Mouse (Mus musculus): ENCODE measurements around the gene Capns2. TPM values are rescaled to one million over a fixed set of nuclear protein-coding genes. Genes with fewer than 3 reads are reported as not detected.

Gene Capns2
- not detected for total RNA-seq (2023)

GRCm38 (mm10) chr8:92901107-92901506 lies at the start of gene Capns2:
TSS of gene Capns2 (plus strand) at chr8:92901407.

DNA sequence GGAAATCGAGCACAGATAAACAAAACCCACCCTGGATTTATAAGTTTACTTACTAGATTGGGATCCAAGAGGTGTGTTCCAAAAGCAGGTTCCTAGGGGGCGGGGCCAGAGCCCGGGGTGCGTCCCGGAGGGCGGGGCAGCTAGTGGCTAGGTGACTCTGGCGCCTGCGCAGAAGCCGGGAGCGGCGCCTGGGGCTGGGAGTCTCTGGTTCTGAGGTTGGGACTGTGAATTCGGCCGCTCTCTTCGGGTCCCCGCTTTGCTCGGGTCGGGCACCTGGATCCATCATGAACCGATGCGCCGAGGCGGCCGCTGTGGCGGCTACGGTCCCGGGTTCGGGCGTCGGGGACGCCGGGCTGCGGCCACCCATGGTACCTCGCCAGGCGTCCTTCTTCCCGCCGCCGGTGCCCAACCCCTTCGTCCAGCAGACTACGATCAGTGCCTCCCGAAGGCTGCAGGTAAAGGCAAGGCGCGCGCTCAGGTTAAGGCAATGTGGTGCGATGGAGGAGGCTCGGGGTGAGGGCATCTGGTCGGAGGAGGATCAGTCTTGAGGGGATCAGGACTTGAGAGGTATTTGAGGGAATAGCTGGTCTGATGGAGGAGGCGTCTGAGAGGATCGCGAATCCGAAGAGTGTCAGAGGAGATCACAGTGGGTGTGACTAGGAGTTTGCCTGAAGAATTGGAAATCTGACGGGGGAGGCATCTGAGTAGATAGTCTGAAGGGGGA lies 45.9 kb upstream of the Capns2 start, which contains the start of gene Lpcat2:
Gene Lpcat2, plus strand, starts transcription at position 169 of the 724 bp plus-strand sequence.

Other genes with a start within 250 kb of the Capns2 start
- gene Irx6, start 227.1 kb upstream of the Capns2 start, total RNA-seq (2023) = not detected
- 0.24 TPM for gene Mmp2, start 74.1 kb upstream of the Capns2 start, total RNA-seq (2023)
- gene Lpcat2, start 46.1 kb upstream of the Capns2 start, total RNA-seq (2023) = 3.4 TPM
- gene Slc6a2, start 58.7 kb downstream of the Capns2 start, total RNA-seq (2023) = not detected
- not detected for gene Ces1a, start 146.8 kb downstream of the Capns2 start, total RNA-seq (2023)
- gene Ces1b, start 178.6 kb downstream of the Capns2 start, total RNA-seq (2023) = not detected
- gene Ces1c, start 229.9 kb downstream of the Capns2 start, total RNA-seq (2023) = not detected